Mouse (Mus musculus): ENCODE results near the gene 4930467E23Rik.
A peak's percentile ranks its signal among the peaks of the same experiment; 100 is the strongest.

The 4930467E23Rik gene

DNA sequence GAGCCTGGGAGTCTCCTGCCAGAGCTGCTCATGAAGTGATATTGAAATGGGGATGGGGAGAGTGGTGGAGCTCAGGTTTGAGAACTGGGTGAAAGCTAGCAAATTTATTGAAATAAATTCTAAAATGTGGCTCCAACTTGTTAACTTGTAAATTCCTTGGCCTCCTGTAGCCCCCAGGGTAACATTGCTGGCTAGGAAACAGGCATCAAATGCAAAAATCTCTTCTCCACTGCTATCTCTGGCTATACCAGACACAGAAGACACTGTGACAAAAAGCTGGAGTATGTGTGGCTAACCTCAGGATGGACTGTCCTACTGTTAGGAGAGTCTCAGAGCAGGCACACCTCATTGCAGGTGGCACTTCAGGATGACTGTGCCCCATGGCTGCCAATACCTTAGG is 51.3 kb downstream of the 4930467E23Rik start:
- DNase-seq (ENCODE audit: low spot score in 2 of 2): peak in 1 of 2 experiments; percentile 3

DNA sequence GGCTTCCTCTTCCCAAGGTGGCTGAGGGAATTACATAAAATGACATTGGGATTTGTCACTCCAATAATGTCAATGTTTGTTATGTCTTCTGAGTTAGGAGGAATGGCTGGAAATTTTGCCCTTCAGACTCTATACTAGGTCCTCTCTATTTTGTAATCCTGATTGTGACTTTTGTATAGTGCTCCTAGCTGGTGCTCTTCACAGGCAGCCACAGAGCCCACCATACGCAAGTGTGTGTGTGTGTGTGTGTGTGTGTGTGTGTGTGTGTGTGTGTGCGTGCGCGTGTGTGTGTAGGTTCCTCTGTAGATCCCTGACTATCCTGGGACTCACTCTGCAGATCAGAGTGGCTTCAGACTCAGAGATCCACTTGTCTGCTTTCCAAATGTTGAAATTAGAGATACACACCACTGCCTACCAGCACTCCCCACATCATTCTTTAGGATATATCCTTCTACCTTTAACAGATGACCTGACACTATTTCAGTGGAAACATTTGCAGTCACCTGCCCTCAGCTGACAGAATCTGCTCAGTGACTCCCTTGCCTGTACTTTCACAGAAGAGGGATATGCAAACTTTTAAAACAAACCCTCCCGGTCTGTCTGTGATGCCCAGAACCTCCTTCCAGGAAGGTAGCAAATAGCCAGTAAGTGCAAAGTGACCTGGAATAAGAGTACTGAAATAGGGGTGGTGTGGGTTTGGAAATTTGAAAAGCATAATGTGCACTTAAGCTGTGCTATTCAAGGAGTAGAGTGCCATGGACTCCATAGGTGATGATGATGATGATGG is 52.1 kb downstream of the 4930467E23Rik start:
- peak in 1 of 2 experiments; percentile 42 for DNase-seq (ENCODE audit: low spot score in 2 of 2)

- DNase-seq (ENCODE audit: low spot score in 2 of 2): peak in 1 of 2 experiments; percentile 34
These were observed 53.4 kb downstream of the 4930467E23Rik start for GRCm38 (mm10) chr8:19782736-19783135.

DNA sequence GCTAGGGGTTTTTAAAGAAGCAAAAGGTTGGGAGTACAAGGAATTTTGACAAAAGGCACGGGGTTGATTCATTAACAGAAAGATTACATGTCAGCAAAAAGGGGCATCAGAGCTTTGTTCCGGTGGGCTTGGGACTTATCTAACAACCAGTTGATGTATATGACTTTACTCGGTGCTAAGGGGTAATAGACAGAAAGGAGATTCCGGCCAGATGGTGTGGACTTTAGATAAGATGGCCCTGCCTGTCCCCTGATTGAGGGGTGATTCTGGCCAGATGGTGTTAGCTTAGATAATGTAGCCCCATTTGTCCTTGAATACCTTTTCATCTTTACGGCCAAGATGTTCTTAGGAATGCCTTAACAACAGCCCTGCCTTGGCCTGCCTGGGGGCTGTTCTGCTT is 54.5 kb downstream of the 4930467E23Rik start:
- DNase-seq (ENCODE audit: low spot score in 2 of 2): peak in 1 of 2 experiments; percentile 11

GRCm38 (mm10) chr8:19784554-19785364 is 55.4 kb downstream of the 4930467E23Rik start:
- peak; percentile 87 to 95 for DNase-seq (ENCODE audit: low spot score in 2 of 2)

- peak in 1 of 2 experiments; percentile 3 for DNase-seq (ENCODE audit: low spot score in 2 of 2)
These were observed 63.3 kb downstream of the 4930467E23Rik start for GRCm38 (mm10) chr8:19792696-19793095.
